ENCODE assay signal across 11 mouse cellular contexts in genomic region chr16:73155447-73155846, GRCm38 (mm10).
A peak's percentile ranks its signal among the peaks of the same experiment; 100 is the strongest.
DNase-seq lines count a peak whose midpoint lies in the region; ATAC-seq and TF ChIP-seq lines count a peak whose summit lies in the region.
"Had no signal": no experiment of that assay in that cellular context is flagged by ENCODE, and none has a peak within 500 bp of the region (broad histone marks: within the 10 kb centered on the region; RNA-seq: fewer than 3 reads in every experiment).

No protein-coding gene starts in this region.

- no peak overlapping the region for H3K27ac ChIP-seq in cerebellum, adult 2 months (ENCODE audit: insufficient read depth, low read length)
- no peak overlapping the region for H3K27ac ChIP-seq in intestine, postnatal 0 days (ENCODE audit: low read depth, low read length)
- H3K27ac ChIP-seq in intestine, embryonic 16.5 days (ENCODE audit: low read length), result no peak overlapping the region
- H3K27ac ChIP-seq: liver, embryonic 13.5 days had no signal

- no peak overlapping the region for H3K4me3 ChIP-seq in cerebellum, adult 2 months (replicated peaks; ENCODE audit: insufficient read depth, low read depth, low read length)
- no peak overlapping the region for H3K4me3 ChIP-seq in intestine, postnatal 0 days (ENCODE audit: low read depth, low read length)
- no peak overlapping the region for H3K4me3 ChIP-seq in intestine, embryonic 16.5 days (ENCODE audit: low read length)
- H3K4me3 ChIP-seq: liver, embryonic 13.5 days had no signal

- no peaks in the 10 kb centered on the region for H3K27me3 ChIP-seq in cerebellum, adult 2 months (ENCODE audit: control insufficient read depth, insufficient read depth, low read length)
- no peaks in the 10 kb centered on the region for H3K27me3 ChIP-seq in intestine, postnatal 0 days (replicated peaks; ENCODE audit: control insufficient read depth, insufficient read depth, low read length)
- H3K27me3 ChIP-seq in intestine, embryonic 16.5 days (replicated peaks; ENCODE audit: control insufficient read depth, insufficient read depth, low read length), result no peaks in the 10 kb centered on the region
- H3K27me3 ChIP-seq: liver, embryonic 13.5 days had no signal

- H3K9me3 ChIP-seq in intestine, postnatal 0 days (ENCODE audit: control insufficient read depth), result no peaks in the 10 kb centered on the region
- no peaks in the 10 kb centered on the region for H3K9me3 ChIP-seq in intestine, embryonic 16.5 days (ENCODE audit: control insufficient read depth, low read length)

- DNase-seq in cerebellum, adult 2 months, result peak in 1 of 2 experiments; percentile 5
- no peak for DNase-seq in cerebellum, postnatal 14 days
- DNase-seq in retina, postnatal 1 day, result peak; percentile 4
- no peak for DNase-seq in retina, embryonic 14.5 days (ENCODE audit: low spot score)
- DNase-seq in urinary bladder, postnatal 14 days (ENCODE audit: low spot score), result no peak
- no peak for DNase-seq in urinary bladder, postnatal 25 days (ENCODE audit: low spot score)
- DNase-seq: cerebellum, adult 11 months; kidney, postnatal 10 days; liver, embryonic 13.5 days had no signal

- 69% methylated on average over 2 of the region's 2 CpGs for WGBS in cerebellum, adult 2 months
- 48% methylated on average over 2 of the region's 2 CpGs for WGBS in intestine, postnatal 0 days
- 72% methylated on average over 2 of the region's 2 CpGs for WGBS in intestine, embryonic 16.5 days

- TF ChIP-seq CTCF in cerebellum, adult 2 months (IDR thresholded peaks at IDR 0.05; ENCODE audit: borderline replicate concordance, insufficient read depth, low read depth, low read length), result peak; percentile 51; the same call in 1 of the 2 replicates
- TF ChIP-seq CTCF in intestine, postnatal 0 days (IDR thresholded peaks at IDR 0.05; ENCODE audit: low read depth), result peak; percentile 63

- ATAC-seq in intestine, postnatal 0 days, result no peak
- ATAC-seq in intestine, embryonic 16.5 days, result no peak

- H3K4me1 ChIP-seq in cerebellum, adult 2 months (ENCODE audit: control insufficient read depth, insufficient read depth, low read length), result no peaks in the 10 kb centered on the region
- no peaks in the 10 kb centered on the region for H3K4me1 ChIP-seq in intestine, postnatal 0 days (replicated peaks; ENCODE audit: control insufficient read depth, insufficient read depth, low read length)
- H3K4me1 ChIP-seq in intestine, embryonic 16.5 days (ENCODE audit: control insufficient read depth, insufficient read depth, low read length), result no peaks in the 10 kb centered on the region
- H3K4me1 ChIP-seq: liver, embryonic 13.5 days had no signal

- H3K36me3 ChIP-seq in intestine, postnatal 0 days (ENCODE audit: control insufficient read depth, insufficient read depth), result no peaks in the 10 kb centered on the region
- no peaks in the 10 kb centered on the region for H3K36me3 ChIP-seq in intestine, embryonic 16.5 days (ENCODE audit: control insufficient read depth, insufficient read depth, low read length)
- H3K36me3 ChIP-seq: liver, embryonic 13.5 days had no signal

- TF ChIP-seq POLR2A in cerebellum, adult 2 months (IDR thresholded peaks at IDR 0.05; ENCODE audit: borderline replicate concordance, insufficient read depth, low read length), result no peak

- H3K9ac ChIP-seq in intestine, postnatal 0 days (ENCODE audit: low read depth, low read length), result no peak overlapping the region
- H3K9ac ChIP-seq in intestine, embryonic 16.5 days (ENCODE audit: low read depth, low read length), result no peak overlapping the region
- H3K9ac ChIP-seq: liver, embryonic 13.5 days had no signal

- H3K4me2 ChIP-seq in intestine, postnatal 0 days (replicated peaks; ENCODE audit: low read depth), result no peak overlapping the region
- H3K4me2 ChIP-seq in intestine, embryonic 16.5 days (ENCODE audit: low read depth, low read length), result no peak overlapping the region
- H3K4me2 ChIP-seq: liver, embryonic 13.5 days had no signal
